Mouse (Mus musculus) brain, embryonic 18.5 days (tissue): ENCODE measurements at regions not wholly inside any gene's neighbourhood (a gene's known extent, or its start where the extent isn't known, plus 50 kb on each side); places are given as distances from the start of the nearest gene placed in this dataset.

Experiments used
- DNase-seq: peaks from one replicate; pipeline ENCODE4 v3.0.0-alpha.2; 2012; ENCODE audit warnings: low read depth, low spot score

- peak; percentile 14 for DNase-seq
Observed at GRCm38 (mm10) chr11:24535462-24535861, 457.6 kb downstream of the Bcl11a start.

GRCm38 (mm10) chr11:24537721-24538120 is 459.9 kb downstream of the Bcl11a start:
- no peak for DNase-seq

- DNase-seq: no peak
Observed at GRCm38 (mm10) chr11:24569655-24570054, 491.8 kb downstream of the Bcl11a start.

- DNase-seq: no peak
Observed at GRCm38 (mm10) chr11:24613529-24613928, 535.7 kb downstream of the Bcl11a start.

- no peak for DNase-seq
Observed at GRCm38 (mm10) chr11:24615436-24615835, 537.6 kb downstream of the Bcl11a start.

- no peak for DNase-seq
Observed at GRCm38 (mm10) chr11:24618586-24618985, 540.7 kb downstream of the Bcl11a start.

GRCm38 (mm10) chr11:24619021-24619420 is 541.2 kb downstream of the Bcl11a start:
- DNase-seq: no peak

GRCm38 (mm10) chr11:24628619-24629018 is 550.8 kb downstream of the Bcl11a start:
- no peak for DNase-seq

GRCm38 (mm10) chr11:24629431-24629830 is 551.6 kb downstream of the Bcl11a start:
- no peak for DNase-seq

GRCm38 (mm10) chr11:24630403-24630900 is 552.6 kb downstream of the Bcl11a start:
- no peak for DNase-seq

- no peak for DNase-seq
Observed at GRCm38 (mm10) chr11:24631651-24632050, 553.8 kb downstream of the Bcl11a start.

- DNase-seq: no peak
Observed at GRCm38 (mm10) chr11:24636716-24637115, 558.9 kb downstream of the Bcl11a start.

- DNase-seq: no peak
Observed at GRCm38 (mm10) chr11:24643439-24644109, 565.7 kb downstream of the Bcl11a start.

GRCm38 (mm10) chr11:24652852-24653251 is 575.0 kb downstream of the Bcl11a start:
- DNase-seq: no peak

GRCm38 (mm10) chr11:24664082-24664481 is 586.2 kb downstream of the Bcl11a start:
- DNase-seq: no peak

GRCm38 (mm10) chr11:24665310-24665709 is 587.5 kb downstream of the Bcl11a start:
- no peak for DNase-seq

- no peak for DNase-seq
Observed at GRCm38 (mm10) chr11:24671662-24672061, 593.8 kb downstream of the Bcl11a start.

GRCm38 (mm10) chr11:24673248-24674207 is 595.7 kb downstream of the Bcl11a start:
- DNase-seq: no peak

GRCm38 (mm10) chr11:24674208-24674571 is 596.3 kb downstream of the Bcl11a start:
- DNase-seq: no peak

- no peak for DNase-seq
Observed at GRCm38 (mm10) chr11:24677016-24677415, 599.2 kb downstream of the Bcl11a start.

GRCm38 (mm10) chr11:24679581-24679980 is 601.7 kb downstream of the Bcl11a start:
- no peak for DNase-seq

- DNase-seq: no peak
Observed at GRCm38 (mm10) chr11:24682423-24682822, 604.6 kb downstream of the Bcl11a start.
